Mouse (Mus musculus): Measurements from ENCODE around the gene 4833439L19Rik. TPM values are rescaled to one million over a fixed set of nuclear protein-coding genes. Genes with fewer than 3 reads are reported as not detected.
A peak's percentile ranks its signal among the peaks of the same experiment; 100 is the strongest.
"Not testable (repeated sequence)": the region's sequence is repeated elsewhere in the genome, so short reads cannot be mapped to it uniquely, and the experiment has no call there.

The 4833439L19Rik gene
- total RNA-seq (2021): 100 to 1,000 TPM; 145 to 151 TPM
- long read RNA-seq, transcript 4833439L19Rik-208 (8 exons, 2,502 nt): minor isoform, 9 of 380 reads
- long read RNA-seq, transcript 4833439L19Rik-201 (9 exons, 2,727 nt): major isoform, 63 of 380 reads
- long read RNA-seq, transcript 4833439L19Rik-209 (5 exons, 946 nt): minor isoform, 48 of 380 reads
- long read RNA-seq, partial matches to known transcripts: 201 of 380 reads
- long read RNA-seq, other reads (novel, unspliced or antisense): 59 of 380 reads

DNA sequence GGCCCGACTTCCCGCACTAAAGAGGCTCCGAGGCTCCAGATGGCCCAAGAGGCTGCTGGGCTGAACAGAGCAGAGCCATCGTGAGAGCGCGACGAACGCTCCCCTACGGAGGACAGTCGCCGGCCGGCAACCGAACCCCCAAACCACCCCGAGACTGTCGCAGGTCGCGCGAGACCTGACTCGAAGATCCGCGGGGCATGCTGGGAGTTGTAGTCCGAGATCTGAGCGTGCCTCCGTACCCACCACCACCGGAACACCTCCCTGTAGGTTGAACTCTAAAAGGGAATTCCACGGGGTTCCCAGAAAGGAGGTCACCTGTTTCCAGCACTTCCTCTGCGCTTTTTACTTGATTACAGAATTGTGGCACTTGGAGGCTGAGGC is at the start of gene 4833439L19Rik:
Gene 4833439L19Rik, minus strand, starts transcription at position 235 of the 381 bp plus-strand sequence.
- peak; percentile 88 to 96 for DNase-seq (ENCODE audit: low spot score in 2 of 2)

DNA sequence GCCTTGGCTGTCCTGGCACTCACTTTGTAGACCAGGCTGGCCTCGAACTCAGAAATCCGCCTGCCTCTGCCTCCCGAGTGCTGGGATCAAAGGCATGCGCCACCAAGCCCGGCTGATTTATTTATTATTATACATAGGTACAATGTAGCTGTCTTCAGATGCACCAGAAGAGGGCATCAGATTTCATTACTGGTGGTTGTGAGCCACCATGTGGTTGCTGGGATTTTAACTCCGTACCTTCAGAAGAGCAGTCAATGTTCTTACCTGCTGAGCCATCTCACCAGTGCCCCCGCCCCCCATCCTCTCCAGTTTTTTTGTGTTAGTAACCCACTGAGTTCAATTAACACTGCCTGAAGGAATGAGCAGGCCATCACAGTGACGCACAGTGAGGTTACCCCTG is 47.9 kb upstream of the 4833439L19Rik start:
- DNase-seq (ENCODE audit: low spot score in 2 of 2): not testable (repeated sequence)

GRCm38 (mm10) chr13:54610972-54611754 is 45.9 kb upstream of the 4833439L19Rik start, which contains the start of gene Cltb:
Gene Cltb (minus strand): TSS chr13:54611344.
- DNase-seq (ENCODE audit: low spot score in 2 of 2): peak; percentile 87 to 90

- DNase-seq (ENCODE audit: low spot score in 2 of 2): peak in 1 of 2 experiments; percentile 40
Measured at GRCm38 (mm10) chr13:54610613-54610971, 45.4 kb upstream of the 4833439L19Rik start.

- DNase-seq (ENCODE audit: low spot score in 2 of 2): no peak
Measured at GRCm38 (mm10) chr13:54609301-54609700, 44.1 kb upstream of the 4833439L19Rik start.

DNA sequence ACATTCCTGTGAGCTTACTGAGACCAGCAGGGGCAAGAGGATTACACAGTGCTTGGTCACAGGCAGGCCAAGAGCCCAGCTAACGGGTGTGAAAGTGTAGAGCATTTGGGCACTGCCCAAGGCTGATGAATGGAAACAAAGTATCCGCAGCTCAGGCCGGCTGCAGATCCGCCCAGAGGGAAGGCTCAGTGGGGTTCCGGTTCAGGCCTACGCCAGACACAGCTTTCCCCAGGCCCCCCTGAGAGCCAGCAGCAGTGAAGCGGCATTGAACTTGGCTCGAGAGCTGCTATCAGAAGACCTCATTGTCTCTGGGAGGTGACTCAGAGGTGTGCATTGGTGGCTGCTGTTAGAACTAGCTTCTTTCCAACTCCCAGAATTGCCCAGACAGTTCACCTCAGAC is 43.4 kb upstream of the 4833439L19Rik start:
- DNase-seq (ENCODE audit: low spot score in 2 of 2): peak in 1 of 2 experiments; percentile 44

DNA sequence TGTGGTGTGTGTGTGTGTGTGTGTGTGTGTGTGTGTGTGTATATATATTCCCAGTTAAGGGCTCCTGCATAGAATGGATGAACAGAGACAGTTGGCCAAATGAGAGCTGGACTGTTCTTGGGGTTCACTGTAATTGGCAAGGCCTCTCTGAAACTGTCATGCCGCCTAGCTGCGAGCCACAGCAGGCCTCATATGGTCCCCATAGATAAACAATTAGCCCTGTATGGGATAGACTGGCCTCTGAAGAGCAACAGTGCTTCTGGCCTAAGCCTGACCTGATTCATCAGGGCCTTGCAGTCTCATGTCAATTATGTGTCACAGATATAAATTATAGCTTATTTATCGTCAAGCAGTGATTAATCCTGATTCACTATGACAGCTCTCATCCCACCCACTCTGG is 42.8 kb upstream of the 4833439L19Rik start:
- no peak for DNase-seq (ENCODE audit: low spot score in 2 of 2)

GRCm38 (mm10) chr13:54607204-54607603 is 42.0 kb upstream of the 4833439L19Rik start:
- DNase-seq (ENCODE audit: low spot score in 2 of 2): no peak

GRCm38 (mm10) chr13:54605426-54605825 is 40.2 kb upstream of the 4833439L19Rik start:
- DNase-seq (ENCODE audit: low spot score in 2 of 2): no peak

- no peak for DNase-seq (ENCODE audit: low spot score in 2 of 2)
Measured at GRCm38 (mm10) chr13:54604221-54604620, 39.0 kb upstream of the 4833439L19Rik start.

DNA sequence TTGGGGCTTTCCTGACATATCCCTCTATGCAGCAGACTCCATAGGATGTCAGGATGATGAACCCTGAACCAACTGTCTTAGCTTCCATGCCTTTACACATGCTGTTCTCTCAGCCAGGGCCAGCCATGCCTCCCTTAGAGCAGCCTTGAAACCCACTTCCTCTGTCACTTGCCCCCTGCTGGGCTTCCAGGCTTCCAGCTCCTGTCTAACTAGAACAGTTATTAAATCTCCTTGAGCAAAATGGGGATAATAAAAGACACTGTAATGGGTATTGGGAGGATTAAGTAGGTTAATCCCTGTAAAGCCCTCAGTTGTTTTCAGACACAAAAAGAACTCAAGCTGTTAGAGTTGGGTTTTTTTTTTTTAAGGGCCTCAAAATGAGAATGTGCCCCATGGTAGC is 38.3 kb upstream of the 4833439L19Rik start:
- DNase-seq (ENCODE audit: low spot score in 2 of 2): no peak

- no peak for DNase-seq (ENCODE audit: low spot score in 2 of 2)
Measured at GRCm38 (mm10) chr13:54602639-54603111, 37.4 kb upstream of the 4833439L19Rik start.

DNA sequence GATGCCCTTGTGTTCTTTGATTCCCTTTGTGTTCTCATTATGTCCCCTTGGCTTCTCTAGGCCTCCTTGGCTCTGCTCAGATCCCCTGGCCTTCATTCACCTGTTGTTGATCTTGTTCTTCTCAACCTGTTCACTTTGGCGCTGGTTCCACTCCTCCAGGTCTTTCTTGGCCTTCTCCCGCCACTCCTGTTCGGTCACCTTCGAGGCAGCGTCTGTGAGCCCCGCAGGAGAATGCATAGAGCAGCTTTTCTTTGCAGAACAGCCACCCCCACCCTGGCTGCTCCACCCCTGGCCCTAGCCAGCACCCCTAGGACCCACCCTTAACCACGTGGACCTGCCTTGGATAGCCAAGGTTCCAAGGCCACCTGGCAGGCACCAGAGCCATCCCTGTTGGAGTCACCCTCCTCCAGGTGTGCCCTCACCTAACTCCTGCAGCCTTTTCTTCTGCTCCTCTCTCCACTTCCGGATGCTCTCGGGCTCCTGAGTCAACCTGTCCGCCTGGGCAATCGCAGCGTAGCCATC is 33.4 kb upstream of the 4833439L19Rik start:
- no peak for DNase-seq (ENCODE audit: low spot score in 2 of 2)

GRCm38 (mm10) chr13:54596870-54597269 is 31.6 kb upstream of the 4833439L19Rik start:
- no peak for DNase-seq (ENCODE audit: low spot score in 2 of 2)

GRCm38 (mm10) chr13:54596107-54596690 is 31.0 kb upstream of the 4833439L19Rik start:
- no peak for DNase-seq (ENCODE audit: low spot score in 2 of 2)

- peak in 1 of 2 experiments; percentile 36 for DNase-seq (ENCODE audit: low spot score in 2 of 2)
Measured at GRCm38 (mm10) chr13:54593617-54594016, 28.4 kb upstream of the 4833439L19Rik start.

GRCm38 (mm10) chr13:54591776-54592356 is 26.6 kb upstream of the 4833439L19Rik start:
- DNase-seq (ENCODE audit: low spot score in 2 of 2): no peak

DNA sequence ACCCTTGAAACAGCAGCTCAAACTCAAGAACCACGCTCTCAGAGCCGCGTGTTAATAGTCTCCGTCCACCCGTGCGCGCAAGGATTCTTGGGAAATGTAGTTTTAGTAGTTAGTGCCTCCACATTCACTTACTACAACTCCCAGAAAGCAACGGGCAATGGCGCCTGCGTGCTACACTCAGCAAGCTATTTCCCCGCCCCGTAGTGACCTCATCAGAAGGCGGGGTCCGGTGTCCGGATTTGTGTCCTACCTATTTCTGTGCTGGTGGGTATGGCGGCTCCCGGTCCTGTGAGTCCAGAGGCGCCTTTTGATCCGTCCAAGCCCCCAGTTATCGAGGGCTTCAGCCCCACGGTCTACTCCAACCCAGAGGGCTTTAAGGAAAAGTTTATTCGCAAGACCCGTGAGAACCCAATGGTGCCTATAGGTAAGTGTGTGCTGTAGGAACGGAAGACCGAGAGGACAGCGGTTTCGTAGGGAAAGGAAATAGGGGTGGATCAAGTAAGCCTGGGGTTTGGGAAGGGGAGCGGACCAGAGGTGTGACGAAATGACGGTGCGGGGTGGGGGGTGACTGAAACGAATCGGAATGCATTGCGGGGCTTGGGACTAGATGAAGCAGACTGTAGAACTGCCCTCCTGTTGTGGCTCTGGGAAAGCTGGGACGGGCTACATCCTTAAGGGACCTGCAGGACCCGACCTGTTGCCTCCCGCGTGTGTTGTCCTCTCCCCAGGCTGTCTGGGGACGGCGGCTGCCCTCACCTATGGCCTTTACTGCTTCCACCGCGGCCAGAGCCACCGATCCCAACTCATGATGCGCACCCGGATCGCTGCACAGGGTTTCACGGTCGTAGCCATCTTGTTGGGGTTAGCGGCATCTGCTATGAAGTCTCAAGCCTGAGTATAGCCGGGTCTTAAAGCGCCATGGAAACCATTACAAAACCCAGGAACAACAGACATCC is 25.0 kb upstream of the 4833439L19Rik start, which contains the start of the genes Nop16 and Higd2a:
Gene Nop16, minus strand, starts transcription at position 95 of the 956 bp plus-strand sequence.
Gene Higd2a, plus strand, starts transcription at position 212 of the 956 bp plus-strand sequence.
- peak; percentile 96 to 99 for DNase-seq (ENCODE audit: low spot score in 2 of 2)

DNA sequence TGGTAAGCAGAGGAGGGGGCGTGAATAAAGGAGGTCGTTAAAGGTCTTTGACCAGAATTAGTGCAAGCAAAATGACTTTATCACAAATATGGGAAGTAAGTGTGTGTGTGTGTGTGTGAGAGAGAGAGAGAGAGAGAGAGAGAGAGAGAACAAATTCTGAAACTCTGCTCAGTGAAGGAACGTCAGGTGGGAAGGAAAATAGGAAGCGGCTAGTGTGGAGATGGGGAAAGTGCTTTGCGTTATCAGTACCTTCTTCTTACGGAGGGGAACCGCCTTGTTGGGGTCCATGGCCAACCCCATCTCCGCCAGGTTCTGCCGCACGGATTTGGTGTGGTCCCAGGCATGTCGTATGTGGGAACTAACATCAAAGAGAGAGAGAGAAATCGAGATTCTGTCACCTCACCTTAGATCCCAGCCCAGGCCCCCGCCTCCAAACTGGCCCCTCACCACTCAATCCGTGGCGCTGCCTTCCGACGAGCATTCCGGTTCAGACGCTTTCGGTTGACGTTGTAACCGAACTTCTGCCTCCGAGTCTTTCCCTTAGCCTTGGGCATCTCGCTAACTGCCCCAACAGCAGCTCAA is 24.3 kb upstream of the 4833439L19Rik start:
- peak in 1 of 2 experiments; percentile 28 for DNase-seq (ENCODE audit: low spot score in 2 of 2)

GRCm38 (mm10) chr13:54585831-54586230 is 20.6 kb upstream of the 4833439L19Rik start:
- DNase-seq (ENCODE audit: low spot score in 2 of 2): no peak
